Mouse (Mus musculus) megakaryocyte-erythroid progenitor cell, adult 5-6 weeks (primary cell): ENCODE results near the gene Peak1. TPM values are rescaled to one million over a fixed set of nuclear protein-coding genes. Genes with fewer than 3 reads are reported as not detected.

Source experiments
- ATAC-seq: replicated peaks from 2 replicates; pipeline ENCODE4 v1.8.0; 2016; ENCODE audit warnings: mild to moderate bottlenecking, inconsistent platforms; ENCODE audit not compliant: severe bottlenecking, poor library complexity, low FRiP score, low TSS enrichment
- total RNA-seq, 2 experiments: library from RNA; stranded (forward) in 1 of 2; stranded (reverse) in 1 of 2; fragments of 200-1000, 215-1000 nt in 1 of 2; fragments of >200 nt in 1 of 2; fragmentation: Nextera tagmentation in 1 of 2; gene quantifications; 2 replicates each; pipeline ENCODE4 v1.2.3; 2014 to 2017

The Peak1 gene
- total RNA-seq, 2 experiments from 2014 or later, result 14.1 to 14.4 TPM

DNA sequence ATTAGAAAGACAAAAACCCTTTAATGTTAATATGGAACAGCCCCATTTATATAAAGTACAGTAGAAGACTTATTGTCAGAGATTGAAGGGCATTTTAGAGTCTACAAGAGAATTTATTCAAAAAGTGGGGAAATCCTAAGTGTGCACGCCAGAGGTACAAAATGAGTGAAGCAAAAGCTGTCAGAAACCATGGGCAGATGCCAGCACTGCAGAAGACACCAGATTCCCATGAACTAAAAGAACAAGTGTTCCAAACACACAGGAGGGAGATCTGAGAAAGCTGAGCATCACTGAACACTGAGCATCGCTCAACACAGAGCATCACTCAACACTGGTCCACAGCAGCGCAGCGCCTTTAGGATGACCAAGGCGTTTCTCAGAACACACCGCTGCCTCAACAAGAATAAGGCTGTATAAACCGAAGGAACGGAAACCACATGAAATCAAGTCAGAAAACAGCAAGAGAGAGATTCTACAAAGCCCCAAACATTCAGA is 91.3 kb downstream of the Peak1 start:
- ATAC-seq, result no peak

DNA sequence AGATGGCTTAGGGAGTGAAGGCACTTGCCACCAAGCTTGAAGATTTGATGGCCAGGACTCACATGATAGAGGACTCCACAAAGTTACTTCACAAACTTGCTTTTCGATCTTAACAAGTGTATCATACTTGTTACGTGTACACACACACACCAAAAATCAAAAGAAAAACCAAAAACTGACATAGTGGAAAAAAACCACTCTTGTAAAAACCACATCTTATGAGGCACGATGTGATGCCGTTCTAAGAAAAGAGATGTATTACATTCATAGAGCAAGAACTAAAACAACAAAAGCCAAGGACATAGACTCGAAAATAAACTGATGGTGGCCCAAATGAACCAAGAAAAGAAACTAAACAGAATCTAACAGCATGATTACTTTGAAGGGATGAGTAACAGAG is 92.1 kb downstream of the Peak1 start:
- no peak for ATAC-seq

DNA sequence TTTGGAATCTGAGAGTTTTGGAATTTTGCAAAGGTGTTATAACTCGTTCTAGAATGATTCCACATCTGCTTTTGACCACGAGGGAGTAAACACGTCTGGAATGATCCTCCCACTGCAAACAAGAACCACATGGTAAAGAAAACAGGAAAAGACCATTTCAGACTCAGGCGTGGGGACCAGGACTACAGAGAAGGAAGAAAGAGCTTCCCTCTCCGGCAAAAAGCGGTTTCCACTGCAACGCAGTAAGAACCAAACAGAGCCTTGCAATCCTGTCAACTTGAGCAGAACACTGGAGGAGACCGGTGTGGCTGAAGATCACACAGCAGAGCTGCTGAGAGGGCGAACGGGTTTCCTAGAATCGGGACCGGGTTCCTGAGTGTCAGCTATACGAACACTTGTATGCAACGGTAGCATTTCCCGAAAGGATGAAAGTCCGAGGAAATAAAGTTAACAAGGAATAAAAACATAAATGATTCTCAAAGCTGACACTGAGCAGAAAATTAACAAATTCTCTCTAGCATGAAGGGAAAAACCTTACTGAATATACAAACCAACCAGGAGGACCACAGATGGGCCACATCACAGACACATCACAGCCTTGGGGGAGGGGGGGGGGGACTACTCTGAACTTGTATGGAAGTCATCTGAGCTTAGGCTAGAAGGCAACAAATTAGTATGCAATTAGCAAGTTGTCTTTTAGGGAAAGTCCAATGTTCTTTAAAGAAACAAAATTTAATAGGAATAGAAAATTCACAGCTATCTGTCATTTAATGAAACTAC is 93.1 kb downstream of the Peak1 start:
- no peak for ATAC-seq

DNA sequence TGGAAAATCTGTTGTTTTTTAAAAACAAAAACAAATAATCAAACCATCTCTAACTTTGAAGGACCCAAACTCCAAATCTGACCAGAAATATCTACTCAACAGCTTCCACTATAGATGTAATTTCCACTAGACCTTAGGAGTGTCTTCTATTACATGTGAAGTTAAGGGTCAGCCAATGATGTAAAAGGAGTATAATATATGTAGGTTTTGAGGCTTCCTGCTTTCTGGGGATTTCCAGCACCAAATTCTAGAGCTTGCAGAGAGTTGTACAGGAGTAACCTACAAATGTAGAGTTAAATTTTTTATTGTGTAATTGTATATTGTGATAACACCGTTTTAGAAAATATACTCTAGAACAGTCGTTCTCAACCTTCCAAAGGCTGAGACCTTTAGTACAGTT is 96.6 kb downstream of the Peak1 start:
- ATAC-seq, result no peak

DNA sequence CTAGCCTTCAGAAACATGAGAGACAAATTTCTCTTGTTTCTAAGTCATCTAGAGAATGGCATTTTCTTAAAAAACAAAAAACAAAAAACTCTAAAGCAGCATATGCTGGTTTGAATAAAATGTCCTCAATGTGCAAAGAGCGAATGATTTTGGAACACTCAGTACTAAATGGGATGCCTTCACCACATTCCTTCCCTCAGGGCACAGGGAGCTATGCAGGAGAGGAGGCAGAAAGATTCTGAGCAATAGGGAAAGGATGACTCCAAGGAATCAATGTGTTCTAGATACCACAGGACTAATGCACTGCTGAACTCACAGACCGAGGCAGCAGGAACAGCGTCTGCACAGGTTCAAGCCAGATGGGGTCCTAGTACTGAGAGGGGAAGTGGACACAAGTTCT is 103.5 kb downstream of the Peak1 start:
- no peak for ATAC-seq

DNA sequence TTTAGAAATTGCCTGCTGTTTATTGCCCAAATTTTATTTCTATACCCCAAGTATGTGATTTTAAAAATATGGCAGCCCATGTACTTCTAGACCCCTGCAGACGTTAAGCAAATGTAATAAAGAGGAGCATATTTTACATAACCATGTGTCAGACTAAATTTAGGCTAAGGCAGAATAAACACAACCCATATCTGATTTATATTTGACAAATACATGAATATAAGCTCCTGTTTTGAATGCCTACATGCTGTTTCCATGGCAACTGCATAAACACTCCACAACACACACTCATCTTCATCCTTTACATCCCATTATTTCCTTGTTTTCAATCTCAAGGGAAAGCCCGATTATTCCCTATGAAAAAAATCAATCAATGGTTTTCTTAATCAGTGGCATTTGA is 108.8 kb downstream of the Peak1 start:
- no peak for ATAC-seq

DNA sequence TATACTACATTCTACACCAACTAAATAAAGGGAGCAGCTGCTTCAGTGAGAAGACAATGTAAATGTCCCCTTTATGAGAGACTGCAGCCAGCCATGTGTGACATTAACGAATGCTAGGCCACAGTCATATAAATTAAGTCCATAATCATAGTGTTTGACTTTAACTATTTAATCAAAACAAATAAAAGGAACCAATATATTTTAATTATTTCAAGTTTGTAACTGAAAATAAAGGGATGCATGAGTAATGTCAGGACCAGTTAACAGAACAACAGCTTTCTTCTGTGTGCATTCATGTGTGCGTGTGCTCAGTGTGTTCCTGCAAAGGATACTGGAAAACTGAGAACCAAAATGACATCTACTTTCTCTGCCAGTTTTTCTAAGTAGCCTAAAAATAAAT is 113.3 kb downstream of the Peak1 start:
- ATAC-seq, result no peak

DNA sequence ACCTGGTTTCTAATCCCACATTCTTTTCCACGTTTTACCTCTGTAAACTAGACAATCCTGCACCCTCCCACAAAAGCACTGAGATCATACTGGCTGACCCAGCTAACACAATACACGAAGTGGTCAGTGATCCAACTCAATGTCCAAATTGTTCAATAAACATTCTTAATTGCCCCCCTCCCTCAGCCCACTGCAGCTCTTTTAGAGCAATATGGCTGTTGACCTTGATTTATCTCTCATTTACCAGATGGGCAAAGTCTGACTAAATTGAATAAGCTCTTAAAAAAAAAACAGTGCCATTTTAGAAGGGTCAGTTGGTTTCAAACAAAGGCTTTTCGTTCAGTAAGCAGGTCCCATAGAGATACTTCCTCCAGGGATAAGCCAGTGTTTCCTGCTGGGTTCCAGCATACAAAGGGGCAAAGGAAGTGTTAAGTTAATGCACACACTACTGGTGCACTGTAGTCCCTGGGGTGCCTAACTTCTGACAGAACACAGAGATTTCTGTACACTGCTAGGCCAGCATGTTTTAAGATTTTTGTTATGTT is 114.9 kb downstream of the Peak1 start:
- no peak for ATAC-seq

DNA sequence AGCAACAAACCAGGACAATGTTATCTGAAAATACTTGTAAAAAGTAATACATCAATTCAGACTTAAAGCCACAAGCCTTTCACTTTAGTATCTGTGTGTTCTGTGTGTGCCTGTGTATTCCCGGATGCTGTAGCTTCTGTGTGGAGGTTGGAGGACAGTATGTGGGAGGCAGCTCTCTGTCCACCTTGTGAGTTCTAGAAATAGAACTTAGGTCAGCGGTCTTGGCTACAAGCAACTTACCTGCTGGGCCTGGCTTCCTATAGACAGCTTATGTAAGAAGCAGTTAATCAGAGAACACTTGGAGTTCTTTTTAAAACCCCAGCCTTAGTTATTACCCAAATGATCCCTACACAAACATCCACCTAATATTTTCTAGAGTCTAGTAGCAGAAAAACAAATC is 127.8 kb downstream of the Peak1 start:
- ATAC-seq, result no peak

DNA sequence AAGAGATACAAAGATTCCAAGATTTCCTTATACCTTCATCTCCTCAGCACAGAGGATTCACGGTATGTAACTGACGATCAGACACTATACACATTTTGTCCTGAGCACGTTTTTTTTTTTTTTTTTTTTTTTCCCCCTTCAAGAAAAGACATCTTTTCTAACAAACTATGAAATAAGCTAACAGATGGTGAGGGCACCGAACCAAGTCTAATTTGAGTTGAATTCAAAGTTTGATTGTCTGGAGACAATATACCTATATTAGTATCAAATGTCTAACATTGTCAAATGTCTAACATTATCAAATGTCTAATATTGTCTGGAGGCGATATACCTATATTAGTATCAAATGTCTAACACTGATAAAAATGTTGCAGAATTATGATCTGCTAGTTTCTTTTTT is 135.4 kb downstream of the Peak1 start:
- ATAC-seq, result no peak

DNA sequence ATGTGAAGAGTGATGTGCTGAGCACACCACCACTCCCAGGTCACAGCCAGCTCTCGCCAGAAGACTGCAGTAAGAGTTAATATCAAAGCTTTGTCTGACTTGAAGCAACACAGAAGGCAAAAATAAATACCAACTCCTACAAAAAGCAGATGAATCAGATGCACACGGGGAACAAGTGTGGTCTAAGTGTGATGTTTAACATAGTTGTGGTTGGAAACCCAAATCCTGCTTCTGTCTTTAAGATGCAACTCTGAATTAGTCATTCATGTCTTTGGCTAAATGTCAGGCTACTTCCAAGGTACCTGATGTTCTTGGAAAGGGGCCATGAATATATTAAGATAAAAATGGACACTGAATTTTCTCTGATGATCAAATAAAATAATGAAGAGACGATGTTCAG is 144.3 kb downstream of the Peak1 start:
- no peak for ATAC-seq

DNA sequence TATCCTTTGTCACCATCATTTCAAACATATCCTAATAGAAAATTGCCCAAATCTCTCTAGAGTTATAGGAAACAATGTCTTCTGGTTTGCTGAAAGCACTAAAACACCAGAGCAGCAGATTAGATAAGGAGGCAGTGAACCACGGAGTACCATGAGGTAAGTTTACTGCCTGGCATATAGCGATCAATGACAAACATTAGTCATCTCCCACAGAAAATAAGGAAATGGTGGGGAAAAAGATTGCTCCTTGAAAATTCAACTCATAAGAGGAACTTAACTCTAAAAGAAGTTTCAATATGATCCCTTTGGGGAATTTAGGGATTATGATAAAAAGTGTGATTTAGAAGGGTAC is 145.6 kb downstream of the Peak1 start:
- no peak for ATAC-seq

DNA sequence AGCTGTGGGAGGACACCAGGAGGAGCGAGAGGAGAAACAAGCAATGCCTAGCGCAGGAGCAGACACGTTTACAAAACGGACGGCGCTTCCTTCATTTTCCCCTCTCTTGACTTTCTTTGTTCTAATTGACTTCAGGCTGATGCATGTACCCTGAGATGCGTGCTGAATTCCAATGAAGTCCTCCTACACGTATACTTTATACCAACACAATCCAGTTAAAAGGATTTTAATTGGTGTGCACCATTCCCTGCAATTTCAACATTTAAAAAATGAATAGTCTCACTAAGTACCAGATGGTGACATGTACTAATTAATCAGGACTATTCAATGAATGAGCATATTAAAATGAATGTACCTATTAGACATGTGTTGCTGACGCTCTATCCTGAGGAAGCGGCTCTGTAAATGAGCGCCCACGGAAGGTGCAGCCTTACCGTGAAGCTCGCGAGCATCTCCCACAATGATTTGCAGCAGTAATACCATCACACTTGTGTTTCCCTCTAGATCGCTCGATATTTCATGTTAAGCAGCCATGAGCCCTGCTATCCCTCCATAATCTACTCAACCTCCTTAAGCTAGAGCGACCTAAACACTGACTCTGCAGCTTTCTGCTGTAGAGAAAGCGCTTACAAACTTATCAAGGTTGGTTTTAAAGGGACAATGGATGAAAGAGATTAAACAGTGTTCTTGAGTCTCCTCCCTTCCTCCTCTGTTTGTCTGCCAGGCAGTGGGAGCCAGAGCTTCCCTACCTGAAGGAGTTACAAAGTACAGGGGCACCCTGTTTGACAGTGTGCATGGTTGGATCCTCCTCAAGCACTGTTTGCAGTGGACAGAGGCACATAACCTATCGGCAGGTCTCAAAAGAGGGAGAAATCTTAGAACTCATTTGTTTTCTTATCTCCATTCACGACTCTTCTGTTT is 146.3 kb downstream of the Peak1 start:
- no peak for ATAC-seq

DNA sequence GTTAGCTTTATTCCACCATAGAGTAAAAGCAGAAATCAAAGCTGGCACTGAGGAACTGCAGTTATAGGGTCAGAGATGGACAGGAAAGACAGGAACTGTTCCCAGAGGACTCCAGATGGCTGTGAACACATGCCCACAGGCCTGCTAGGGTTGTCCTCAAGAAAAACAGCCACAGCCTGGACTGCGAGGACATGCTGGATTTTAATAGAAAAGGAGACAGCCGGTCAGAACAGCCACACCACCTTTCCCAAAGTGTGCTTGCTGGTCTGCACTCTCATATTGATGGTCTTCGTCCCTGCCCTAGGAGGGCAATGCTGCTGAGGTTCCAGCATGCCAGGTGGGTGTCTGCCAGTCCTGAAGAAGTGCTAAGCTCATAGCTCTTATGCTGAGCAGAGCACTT is 148.8 kb downstream of the Peak1 start:
- no peak for ATAC-seq

DNA sequence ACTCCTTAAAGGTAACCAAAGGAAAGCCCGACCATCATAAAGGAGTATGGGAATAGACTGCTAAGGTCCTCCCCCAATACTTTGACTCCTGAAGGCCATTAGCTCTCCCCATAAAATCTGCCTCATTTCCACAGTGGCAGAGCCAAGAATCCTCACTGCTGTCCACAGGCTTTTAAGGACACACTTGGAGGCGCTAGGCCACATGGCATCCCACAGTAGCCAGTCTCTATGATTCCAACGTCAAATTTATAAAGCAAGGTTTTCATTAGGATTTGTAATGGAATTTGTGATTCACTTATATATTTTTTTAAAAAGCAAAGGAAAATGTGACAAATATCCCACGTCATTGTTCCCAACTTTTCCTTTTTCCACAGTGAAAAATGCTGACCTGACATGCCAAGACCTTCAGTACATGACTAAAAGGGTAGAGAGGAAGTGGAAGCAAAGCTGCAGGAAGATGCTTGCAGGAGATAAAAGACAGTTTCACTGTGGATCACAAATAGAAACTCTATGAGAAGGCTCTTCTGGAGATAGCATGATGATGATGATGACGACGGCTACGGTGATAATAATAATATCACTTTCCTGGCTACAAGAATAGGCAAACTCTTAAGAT is 151.6 kb downstream of the Peak1 start:
- ATAC-seq, result no peak

DNA sequence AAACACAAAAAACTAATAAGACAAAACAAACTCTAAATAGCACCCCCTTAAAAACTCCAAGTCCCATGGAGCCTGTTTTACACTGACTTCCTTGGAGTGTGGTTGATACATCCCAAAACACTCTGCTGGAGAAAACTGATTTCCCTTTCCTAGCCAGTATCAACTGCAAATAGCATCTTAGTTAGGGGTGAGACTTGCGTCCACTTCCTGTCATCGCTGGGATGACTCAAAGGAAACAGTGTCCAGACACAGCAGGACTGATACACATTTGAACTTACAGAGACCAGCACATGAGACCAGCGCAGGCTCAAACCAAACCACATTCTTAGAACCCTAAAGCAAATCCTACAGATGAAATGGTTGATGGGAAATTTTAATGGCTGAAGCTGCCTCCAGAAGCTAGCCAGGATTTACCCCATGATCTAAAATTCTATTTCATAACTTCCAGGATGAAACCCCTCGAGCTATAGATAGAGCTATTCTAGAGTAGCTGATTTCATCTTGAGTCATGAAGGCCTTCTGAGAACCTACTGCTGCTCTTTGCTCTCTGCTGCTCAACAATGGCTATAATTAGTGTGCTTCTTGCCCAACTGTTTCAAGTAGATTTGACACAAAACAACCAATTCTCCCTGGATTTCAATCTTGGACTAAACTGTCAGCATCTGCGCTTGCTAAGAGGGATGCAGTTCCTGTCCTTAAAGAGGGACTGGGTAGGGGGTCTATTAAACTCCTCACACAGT is 152.2 kb downstream of the Peak1 start:
- ATAC-seq, result no peak

DNA sequence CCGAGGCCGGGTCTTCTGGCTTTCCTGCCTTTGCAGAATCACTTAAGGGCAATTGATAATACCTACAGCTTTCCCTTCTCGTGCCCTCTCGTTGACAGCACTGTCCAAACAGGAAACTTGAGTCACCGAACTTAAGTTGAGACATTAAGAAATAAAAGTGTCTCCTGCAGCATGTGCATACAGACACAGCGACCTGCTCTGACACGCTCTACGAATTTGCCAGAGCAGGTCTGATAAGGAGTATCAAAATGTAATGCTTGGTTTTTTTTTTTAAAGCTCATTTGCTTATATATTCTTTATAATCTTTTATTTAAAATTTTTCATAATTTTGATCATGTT is 152.9 kb downstream of the Peak1 start:
- ATAC-seq, result no peak

DNA sequence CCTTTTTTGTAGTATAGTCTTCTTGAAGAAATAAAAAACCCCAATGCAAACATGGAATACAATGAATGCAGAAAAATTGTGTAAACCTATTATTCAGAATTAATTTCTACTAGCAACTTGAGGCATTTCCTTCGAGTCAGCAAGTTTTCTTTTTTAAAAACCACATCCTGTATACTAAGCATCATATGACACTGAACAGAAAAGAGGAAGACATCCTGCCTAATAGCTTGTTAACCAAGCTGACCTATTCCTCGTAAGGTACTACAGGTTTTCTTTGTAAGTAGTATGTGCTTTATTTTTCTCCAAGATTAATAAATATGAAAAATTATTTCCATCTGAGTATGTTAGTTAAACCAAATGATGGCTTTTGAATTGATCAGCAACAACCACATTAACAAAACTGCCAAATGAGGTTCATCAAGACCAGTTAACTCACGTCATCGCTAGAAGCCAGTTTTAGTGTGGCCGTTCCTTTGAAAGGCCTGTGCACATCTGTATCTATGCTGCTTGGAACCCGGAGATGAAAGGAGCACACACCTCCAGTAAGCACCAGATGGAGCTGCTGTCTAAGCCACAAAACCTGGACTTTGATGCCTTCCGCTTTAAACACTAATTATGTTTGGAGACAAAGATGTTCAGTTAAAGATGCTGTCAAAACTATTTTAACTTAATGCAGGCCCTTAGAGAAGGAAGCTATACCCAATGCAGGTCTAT is 153.4 kb downstream of the Peak1 start:
- ATAC-seq, result 0 out of 2 replicates have a peak, but pooled peaks have one; percentile 60

DNA sequence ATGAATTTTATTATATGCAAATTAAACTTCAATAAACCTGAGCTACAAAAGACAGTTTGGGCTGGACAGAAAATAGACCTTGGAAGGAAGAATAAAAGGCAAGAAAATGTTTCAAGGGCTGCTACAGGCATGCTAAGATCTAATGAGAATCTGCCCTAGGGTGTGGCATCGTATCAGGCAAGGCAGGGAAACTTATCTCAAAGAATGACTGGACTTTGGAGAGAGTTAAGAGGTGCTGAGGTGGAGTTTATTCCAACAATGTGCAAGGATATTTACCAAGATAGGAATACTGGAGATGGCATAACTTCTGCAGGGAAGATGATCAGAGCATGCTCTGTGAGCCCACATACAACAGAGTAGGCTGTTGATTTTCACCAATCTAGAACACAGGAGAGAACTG is 154.8 kb downstream of the Peak1 start:
- peak; percentile 50; the same call in 1 of the 2 replicates for ATAC-seq
